Mouse (Mus musculus): ENCODE measurements around the gene Samm50.

Samm50 gene

DNA sequence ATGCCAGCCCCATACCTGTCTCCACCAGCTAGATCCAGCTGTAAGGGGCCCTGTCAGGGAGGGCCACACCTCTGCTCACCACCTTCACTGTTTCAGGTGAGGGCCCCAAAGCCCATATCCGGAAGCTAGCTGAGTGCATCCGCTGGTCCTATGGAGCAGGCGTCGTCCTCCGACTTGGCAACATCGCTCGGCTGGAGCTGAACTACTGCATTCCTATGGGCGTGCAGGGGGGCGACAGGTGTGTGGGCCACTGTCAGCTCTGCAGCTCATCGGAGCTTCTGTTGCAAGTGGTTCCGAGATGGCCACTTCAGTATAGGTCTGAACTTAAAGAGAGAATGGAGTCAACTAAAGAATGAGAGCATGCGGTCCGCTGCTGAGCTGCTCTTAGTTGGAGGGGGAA is 18.9 kb downstream of the Samm50 start:
- DNase-seq (ENCODE audit: low read depth, low spot score) = no peak

DNA sequence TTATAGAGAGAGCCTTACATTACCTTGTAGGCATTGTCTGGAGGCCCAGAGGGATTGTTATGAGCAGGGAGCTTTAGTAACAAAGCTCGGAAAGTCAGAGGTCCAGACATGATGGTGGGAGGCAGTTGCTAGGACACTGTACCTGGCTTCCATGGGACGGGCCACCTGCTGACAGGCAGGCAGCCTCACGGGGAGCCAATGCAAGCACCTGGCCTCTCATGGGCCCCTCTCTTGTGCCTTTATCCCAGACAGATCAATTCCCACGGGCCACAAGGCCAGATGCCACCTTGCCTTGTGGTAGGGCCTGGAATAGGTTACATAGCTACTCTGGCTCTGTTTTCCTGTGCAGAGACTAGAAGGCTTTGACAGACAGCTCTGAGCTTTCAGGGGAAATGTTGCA is 19.5 kb downstream of the Samm50 start:
- DNase-seq (ENCODE audit: low read depth, low spot score) = no peak

DNA sequence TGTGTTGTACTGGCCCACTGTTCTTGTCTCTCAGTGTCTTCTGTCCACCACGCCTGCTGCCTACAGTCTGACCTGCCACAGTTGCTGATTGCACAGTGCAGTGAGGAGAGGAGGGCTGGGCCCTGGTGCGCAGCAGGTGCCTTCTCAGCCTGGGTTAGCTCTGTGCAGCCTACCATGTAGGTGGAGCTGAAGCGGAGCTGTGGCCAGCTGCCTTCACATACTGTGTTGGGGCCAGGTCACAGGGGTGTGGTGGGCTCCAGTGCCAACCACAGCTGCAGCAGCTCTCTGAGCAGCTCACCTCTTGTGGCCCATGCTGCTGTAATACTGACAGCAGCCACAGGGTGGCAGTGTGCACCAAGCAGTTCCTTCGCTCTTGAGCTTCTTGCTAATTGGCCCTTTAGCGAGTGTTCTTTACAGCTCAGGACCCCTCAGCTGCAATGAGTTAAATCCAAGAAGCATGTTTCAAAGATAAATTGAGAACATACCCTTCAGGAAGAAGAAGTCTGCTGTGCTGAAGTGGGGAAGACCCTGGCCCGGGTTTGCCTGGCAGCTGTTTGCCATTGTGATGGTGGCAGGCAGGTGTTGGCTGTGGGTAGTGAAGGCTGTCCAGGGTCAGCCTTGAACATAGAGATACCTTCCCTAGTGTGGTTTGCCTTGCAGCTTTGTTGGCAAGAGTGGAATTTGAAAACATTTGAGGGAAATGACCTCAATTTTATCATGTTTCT is 20.2 kb downstream of the Samm50 start:
- peak; percentile 85 for DNase-seq (ENCODE audit: low read depth, low spot score)

DNA sequence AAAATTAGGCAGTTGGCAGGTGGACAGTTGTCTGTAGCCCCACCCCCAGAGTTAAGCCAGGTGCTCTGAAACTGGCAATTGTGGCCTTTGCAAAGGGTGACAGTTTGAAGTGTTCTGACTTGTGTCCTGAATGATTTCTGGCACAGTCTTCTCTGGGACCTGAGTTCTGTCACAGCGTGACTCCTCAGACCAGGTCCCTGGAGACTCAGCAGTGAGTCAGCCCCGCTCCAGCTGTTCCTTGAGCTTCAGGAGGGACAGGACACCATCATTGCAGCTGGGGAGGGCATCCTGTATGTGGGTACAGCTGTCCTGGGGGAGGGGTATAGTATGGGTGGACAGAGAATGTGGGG is 20.7 kb downstream of the Samm50 start:
- DNase-seq (ENCODE audit: low read depth, low spot score) = peak; percentile 54

DNA sequence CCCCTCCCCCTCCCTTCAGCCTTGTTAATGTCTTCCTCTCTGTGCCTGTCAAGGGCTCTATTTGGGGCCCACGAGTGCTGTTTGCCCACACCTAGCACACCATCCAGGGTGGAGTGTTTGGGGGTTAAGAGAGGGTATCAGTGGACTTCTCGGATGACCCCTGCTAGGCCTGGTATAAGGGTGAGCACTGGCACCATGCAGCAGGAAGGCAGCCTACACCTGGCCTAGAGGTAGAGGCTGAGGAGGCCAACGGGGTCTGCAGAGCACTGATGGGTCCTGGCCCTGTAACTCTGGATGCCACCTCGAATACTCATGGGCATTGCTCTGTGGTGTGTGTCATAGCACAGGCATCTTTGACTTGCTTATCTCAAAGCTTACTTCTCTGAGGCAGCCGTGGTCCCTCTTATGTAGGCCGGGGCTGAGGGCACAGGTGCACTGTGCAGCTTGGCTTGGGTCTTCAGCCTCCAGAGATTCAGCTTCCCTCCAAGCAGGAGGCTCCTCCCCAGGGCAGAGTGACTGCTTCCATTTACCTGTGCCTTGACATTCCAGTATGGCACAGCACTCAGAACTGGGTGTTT is 21.2 kb downstream of the Samm50 start:
- no peak for DNase-seq (ENCODE audit: low read depth, low spot score)

DNA sequence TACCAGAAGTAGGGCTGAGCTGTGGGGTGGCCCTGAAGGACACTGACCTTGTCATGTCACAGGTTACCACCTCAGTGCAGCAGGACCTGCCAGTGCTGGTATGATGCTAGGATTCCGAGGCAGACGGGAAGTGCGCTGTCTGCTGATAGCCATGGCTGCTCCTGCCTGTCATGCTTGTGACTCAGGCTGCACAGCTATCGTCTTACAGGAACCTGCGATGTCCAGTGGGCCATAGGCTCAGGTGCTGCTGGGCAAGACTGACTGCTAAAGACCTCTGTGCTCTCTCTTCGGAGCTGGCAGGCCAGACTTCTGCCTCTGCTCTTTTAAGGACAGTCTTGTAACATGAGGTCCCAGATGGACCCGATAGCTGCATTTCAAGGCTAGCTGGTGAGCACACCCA is 22.4 kb downstream of the Samm50 start:
- DNase-seq (ENCODE audit: low read depth, low spot score) = peak; percentile 69

DNA sequence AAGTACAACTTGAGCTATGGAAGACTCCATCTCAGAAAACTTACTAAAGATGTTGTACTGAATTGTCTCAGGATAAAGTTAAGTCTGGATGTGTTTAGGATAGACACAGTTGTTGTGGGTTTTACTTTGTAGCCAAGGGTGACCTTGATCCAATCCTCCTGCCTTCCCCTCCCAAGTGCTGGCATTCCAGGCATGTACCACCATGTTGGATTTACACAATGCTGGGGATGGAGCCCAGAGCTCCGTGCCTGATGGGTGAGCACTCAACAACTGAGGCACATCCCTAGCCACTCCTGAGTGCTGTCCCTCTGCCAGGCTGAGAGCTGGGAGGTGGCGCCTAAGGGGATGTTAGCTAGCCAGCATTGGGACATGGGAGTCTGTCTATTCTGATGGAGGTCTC is 23.2 kb downstream of the Samm50 start:
- DNase-seq (ENCODE audit: low read depth, low spot score) = no peak

DNA sequence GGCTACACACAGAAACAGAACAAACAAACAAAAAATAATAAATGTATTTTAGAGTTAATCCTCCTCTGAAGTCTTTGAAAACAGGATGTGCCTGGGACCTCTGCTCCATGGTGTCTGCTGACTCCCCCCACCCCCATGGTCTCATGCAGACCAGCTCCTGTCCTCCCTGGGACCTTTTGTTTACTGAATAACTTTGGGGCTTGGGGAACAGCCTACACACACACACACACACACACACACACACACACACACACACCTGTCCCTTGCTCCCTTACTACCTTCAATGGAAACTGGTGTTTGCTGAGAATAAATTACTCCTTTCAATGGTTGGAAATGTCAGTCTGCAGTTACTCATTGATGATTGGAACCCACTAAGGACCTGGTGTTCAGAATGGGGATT is 24.0 kb downstream of the Samm50 start:
- DNase-seq (ENCODE audit: low read depth, low spot score) = no peak

DNA sequence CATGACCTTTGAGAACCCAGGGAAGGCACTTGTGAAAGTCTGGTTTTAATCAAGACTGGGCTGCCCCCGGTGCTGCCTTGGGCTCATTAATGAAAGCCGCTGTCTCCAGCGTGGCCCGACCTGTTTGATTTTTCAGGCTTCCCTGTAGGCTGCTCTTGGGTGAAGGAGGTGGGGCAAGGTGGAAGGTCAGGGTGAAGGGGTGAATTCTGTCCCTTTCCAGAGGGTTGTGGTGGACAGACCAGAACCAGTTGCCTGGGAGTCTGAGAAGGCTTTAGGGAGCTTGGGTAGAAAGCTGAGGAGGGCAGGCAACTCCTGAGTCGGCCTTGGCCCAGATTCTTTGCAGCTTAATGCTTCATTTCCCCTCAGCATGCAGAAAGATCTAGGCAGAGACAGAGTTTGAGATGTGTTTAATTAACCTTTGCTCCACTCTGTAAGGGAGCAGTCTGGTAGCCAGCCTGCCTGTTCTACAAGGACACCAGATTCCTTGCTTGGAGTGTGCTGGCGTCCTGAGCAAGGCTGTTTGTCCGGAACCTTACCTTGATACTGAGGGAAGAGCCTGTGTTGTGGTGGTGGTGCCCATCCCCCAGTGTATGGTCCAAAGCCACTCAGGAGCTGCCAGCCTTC is 24.5 kb downstream of the Samm50 start:
- no peak for DNase-seq (ENCODE audit: low read depth, low spot score)

DNA sequence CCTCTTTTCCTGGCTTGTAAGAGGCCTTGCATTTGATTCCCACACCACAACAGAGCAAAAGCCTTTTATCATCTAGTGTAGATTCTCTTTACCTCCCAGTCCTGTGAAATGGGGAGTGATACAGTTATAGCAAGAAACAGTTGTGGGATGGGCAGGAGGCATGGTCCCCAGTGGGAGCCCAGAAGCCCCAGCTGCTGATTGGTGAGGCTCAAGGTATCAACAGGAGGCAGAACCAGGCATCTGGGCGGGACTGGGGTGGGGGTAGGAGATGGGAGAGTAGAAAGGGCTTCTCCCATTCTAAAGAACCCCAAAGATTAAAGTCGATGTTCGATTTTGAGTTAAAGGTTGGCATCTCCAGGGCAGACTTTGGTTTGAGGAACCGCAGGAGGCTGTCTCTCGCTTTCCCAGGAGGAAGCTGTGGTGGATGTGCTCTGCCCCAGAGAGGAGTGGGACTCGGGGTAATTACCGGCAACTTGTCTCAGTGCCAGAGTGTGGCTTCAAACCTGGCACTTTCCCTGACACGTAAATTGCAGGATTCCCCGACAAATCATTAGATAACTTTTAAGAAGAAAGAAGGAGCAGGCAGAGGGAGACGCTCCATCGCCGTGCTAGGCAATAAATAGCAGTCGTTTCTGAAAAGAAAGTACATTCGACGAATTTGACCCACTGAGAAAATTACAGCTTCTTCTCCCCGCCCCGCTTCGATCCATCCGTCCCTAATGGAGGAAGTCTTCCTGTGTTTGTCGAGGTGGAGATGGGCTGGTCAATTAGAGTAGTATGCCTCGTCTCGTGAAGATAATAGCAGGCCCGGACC is 26.1 kb downstream of the Samm50 start:
- DNase-seq (ENCODE audit: low read depth, low spot score) = no peak

DNA sequence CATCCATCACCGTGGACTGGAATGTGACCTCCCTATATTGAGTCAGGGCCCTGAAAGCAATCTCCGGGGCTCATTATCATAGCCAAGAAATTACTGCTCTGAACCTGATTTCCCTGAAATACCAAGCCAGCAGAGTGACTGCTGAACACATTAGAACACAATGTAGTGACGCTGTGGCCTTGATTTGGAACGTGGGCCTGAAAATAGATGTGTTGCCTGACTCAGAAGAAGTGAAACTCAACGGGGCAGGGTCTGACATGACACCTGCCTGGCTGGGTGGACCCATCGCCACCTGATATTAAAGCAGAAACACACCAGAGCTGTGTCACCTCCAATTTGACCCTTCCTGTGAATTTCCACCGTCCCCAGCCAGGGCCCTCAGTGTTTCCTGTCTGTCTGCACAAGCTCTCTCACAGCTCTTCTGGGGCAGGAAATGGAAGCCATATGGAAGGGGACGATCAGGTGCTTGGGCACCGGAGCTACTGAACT is 26.8 kb downstream of the Samm50 start:
- DNase-seq (ENCODE audit: low read depth, low spot score) = no peak

DNA sequence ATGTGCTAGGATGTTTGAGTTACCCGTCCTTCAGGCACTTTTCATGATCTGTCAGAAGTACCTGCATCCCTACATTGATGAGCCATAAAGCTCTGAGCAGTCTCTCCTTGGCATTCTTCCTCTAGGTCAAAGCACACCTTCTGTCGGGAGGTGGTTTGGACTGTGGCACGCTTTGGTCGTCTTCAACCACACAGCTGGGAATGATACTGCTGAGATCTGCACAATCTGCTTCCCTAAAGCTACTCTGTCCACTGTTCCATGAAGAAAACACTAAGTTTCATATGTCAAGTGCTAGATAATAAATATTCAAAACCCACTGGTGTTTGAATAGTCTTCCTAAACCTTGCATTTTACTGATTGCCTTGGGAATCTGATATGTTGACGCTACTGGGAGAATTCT is 29.5 kb downstream of the Samm50 start:
- no peak for DNase-seq (ENCODE audit: low read depth, low spot score)

DNA sequence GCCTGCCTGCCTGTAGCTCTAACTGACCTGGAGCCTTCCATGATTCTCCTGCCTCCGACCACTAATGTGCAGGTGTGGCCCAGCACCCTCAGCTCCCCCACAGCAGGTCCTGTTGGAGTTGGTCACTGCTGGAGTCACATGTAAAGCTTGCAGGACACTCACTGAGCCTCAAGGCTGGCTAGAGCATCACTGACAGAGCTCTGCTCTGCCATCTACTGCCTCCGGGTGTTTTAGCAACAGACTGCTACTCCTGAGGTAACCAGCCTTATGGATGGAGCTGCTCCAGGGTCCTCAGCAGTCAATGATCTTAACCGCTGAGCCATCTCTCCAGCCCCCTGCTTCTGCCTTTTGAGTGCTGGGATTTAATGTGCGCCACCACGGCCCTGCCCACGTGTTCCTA is 31.4 kb downstream of the Samm50 start:
- DNase-seq (ENCODE audit: low read depth, low spot score) = no peak

DNA sequence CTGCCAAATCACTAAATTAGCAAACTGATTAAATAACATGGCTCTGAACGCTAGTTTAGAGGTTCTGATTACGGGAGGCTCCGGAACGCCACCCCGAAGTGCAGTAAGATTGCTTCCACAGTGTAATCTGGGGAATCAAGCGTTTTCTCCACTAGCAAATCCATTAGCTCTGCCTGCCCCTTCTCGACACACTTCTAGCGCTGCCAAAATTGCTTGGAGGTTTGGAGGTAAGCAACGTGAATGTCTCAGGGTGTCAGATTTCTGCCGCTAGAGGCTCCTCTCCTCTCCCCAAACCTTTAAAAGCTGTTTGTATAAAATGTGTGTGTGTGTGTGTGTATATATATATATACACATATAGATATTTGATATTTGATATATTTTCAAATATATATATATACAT is 32.7 kb downstream of the Samm50 start:
- no peak for DNase-seq (ENCODE audit: low read depth, low spot score)

DNA sequence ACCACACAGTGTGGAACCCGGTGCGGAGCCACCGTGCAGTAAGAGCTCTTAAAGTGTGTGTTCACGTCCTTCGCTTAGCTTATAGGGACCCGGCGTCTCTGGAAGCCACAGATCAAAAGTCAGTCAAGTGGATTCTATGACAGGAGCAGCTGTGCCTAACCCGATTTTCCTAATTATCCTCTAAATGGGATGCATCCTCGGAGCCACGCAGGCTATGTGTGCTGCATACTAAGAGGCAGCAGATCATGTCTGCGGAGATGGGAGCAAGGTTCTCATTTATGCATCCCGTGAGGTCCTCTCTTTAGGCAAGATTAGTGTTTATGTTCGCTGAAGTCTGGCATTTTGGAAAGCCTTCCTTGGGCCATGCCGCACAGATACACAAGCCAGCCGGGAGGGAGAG is 34.9 kb downstream of the Samm50 start:
- DNase-seq (ENCODE audit: low read depth, low spot score) = no peak

DNA sequence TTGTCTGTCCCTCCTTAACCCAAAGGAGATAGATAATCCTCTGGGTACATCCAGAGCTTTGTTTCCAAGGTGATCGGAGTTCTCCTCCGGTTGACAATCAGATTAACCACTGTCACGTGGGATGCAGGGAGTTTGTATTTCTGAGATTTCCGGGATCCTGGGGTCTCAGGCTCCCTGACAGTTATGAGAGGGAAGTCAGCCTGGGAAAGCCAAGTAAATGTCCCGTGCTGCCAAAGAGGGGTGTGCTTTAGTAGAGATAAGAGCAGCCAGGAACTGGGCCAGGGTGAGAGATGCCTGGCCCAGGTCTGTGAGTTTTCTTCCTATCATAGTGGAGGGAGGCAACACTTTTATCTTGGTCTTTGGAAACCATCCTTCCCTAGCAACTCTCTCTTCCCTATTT is 38.6 kb downstream of the Samm50 start:
- no peak for DNase-seq (ENCODE audit: low read depth, low spot score)

DNA sequence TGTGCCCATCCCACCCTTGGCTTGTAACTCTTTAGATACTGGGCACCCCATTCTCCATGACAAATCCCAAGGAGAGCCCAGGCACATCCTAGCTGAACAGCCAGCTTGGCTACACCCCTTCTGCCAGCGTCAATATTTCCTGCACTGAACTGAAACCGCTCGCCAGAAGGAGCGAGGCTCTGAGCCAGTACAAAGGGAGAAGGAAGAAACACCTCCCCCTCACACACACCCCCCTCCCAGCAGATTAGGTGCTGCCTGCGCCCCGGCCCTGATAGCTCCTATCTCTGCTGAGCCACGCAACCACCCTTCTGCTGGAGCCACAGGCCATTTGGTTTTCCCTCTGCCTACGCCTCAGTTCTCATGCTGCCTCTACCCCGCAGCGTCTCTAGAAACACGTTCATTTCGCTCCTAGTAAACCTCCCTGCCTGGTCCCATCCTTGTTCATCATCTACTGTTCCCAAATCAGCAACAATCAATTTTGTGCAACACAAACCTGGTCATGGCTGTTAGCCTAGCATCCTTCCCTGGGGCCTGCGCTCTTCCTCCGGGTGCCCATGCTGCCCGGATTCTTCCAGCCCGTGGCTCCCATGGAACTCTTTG is 39.2 kb downstream of the Samm50 start:
- no peak for DNase-seq (ENCODE audit: low read depth, low spot score)

DNA sequence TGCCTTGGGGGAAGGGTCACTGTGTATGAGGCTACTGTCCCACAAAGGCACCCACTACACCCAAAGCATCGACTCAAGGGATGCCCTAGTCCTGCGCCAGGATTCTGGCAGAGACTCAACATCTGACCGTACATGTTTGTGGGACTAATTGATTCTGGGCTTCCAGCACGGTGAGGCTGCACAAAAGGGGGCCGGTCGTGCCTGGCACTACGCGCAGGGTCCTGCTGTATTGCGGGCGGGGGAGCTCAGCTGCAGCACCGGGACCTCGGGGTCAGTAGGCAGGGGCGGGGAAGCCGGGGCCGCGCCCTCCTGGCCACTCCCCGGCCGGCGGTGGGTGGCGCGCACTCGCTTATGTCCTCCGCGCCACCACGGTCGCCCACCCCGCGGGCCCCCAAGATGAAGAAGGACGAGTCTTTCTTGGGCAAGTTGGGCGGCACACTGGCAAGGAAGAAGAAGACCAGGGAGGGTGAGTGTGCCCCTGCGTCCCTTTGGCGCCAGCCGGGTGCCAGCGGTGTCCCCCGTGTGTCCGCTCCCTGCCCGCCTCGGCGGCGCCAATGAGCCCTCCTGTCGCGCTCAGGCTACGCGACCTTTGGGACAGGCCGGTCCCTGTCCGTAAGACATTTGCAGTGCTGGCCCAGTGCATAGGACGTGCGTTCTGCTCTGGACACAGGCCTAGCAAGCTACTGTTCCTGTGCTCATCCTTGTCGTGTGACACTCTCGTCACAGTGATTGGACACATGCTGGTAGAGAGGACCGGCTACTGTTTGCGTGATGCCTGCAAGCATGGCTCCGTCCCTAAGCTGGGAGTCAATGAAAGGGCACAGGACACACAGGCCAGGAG is 39.9 kb downstream of the Samm50 start, which contains the start of gene Parvb:
Gene Parvb, plus strand, starts transcription at position 323 of the 841 bp plus-strand sequence.
- DNase-seq (ENCODE audit: low read depth, low spot score) = peak; percentile 71

DNA sequence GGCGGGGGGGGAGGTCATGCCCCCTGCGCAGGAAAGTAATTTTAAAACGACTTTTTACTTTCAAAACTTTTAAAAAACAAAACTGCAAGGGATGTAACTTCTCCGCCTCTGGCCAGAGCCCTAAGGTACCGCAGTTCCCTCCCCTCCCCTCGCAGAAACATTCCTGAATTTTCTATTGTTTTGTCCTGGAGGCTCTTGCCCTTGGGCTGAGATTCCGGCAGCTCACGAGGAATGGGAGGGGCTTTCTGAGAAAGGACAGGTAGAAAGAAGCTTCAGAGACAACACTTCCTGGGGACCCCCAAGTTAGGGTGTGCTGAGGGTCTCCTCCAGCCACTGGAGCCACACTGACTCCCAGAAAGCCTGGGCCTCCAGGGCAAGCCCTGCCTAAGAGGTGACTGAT is 40.6 kb downstream of the Samm50 start:
- DNase-seq (ENCODE audit: low read depth, low spot score) = no peak

DNA sequence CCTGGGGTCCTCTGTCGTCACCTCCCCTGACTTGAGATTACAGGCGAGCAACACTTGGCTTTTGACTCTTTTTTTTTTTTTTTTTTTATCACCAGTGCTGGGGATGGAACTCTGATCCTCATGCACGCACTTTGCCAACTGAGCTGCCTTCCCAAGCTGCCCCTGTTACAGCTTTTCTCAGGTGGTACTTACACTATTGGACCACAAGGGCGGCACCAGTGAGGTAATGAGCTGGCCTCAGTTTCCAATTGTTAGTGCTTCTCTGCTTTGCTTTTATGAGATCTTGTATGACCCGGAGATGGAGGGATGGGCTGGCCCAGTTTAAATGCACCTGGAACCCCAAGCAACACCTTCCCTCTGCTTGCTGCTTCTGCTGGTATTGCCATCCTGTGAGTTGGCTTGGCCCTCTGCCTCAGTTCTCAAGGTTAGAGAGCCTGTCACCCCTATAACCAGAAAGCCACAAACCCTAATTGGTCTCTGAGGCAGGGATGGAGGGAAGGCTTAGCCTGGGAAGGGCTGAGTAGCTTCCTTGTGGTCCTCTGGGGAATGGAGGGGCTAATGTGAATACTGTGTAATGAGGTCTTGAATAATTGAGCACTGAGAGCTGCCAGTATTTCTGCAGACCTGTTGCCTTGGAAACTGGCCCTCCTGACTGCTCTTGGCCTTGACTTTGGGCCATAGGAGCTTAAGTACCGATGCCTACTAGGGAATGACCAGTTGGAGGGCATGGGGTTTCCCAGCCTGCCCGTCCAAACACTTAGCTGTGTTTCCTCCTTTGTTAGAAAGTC is 42.9 kb downstream of the Samm50 start:
- no peak for DNase-seq (ENCODE audit: low read depth, low spot score)
